Mouse (Mus musculus): ENCODE measurements around the gene Gm15155. TPM values are rescaled to one million over a fixed set of nuclear protein-coding genes. Genes with fewer than 3 reads are reported as not detected.

Gm15155 gene
- polyA plus RNA-seq, 1 experiment: not detected

DNA sequence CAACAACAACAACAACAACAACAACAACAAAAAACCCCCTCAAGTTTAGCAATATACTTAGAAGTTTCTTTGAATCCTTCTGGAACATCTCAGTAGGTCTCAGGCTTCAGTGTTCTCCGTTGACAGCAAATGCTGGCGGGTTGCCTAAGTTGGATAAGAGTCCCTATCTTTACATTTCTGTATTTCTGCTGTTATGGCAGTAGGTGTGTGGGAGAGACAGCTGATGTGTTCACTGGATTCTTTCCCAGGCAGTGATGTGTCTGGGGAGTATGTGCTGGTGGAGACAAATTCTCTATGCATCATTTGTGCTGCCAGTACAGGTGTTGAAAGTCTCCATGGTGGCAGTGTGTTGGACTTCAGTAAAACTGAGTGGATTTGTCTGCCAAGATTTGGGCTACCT, 23.3 kb upstream of the Gm15155 start:
- Histone ChIP-seq H3K27ac (ENCODE audit: insufficient read depth, low read length) (no peak overlapping the region), H3K27me3 (ENCODE audit: control insufficient read depth, insufficient read depth, low read length) (no peaks in the 10 kb centered on the region), H3K36me3 (ENCODE audit: control insufficient read depth, insufficient read depth, low read length) (no peaks in the 10 kb centered on the region), H3K4me1 (ENCODE audit: control insufficient read depth, insufficient read depth, insufficient read length) (no peaks in the 10 kb centered on the region), H3K4me3 (ENCODE audit: extremely low read depth, insufficient read depth, insufficient read length) (no peak overlapping the region)
- 85% methylated on average over 2 of the region's 2 CpGs for WGBS
- no peak for DNase-seq (ENCODE audit: low read depth in 1 of 2, low spot score in 2 of 2)
- TF ChIP-seq CTCF (IDR thresholded peaks at IDR 0.05; ENCODE audit: extremely low read depth, insufficient read depth, insufficient read length, insufficient replicate concordance): no peak
- no peak for TF ChIP-seq POLR2A (IDR thresholded peaks at IDR 0.05; ENCODE audit: low read depth, low read length)

DNA sequence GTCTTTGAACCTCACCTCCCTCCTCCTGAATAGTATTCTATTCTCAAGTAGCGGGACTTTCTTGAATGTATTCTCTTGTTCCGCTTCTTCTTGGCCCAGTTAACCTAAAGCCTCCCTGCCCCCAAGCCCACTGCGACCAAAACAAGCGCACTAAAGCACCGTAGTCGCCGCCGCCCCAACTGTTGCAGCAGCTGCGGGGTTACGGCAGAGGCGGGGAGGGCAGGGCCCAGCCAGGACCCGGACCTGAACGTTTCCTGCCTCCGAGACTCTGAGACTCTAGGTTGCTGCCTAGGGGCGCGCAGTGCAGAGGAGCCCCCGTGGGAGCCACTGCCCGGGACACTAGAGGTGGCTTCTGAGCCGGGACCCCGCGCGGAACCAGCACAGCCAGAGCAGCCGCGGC, 2.0 kb upstream of the Gm15155 start:
- Histone ChIP-seq H3K4me1 (ENCODE audit: control insufficient read depth, insufficient read depth, insufficient read length) (no peaks in the 10 kb centered on the region), H3K27me3 (ENCODE audit: control insufficient read depth, insufficient read depth, low read length) (peaks cover 3% of the 10 kb centered on the region; the same call in 1 of the 2 replicates), H3K36me3 (ENCODE audit: control insufficient read depth, insufficient read depth, low read length) (no peaks in the 10 kb centered on the region), H3K27ac (ENCODE audit: insufficient read depth, low read length) (no peak overlapping the region), H3K4me3 (ENCODE audit: extremely low read depth, insufficient read depth, insufficient read length) (peak overlapping the region; percentile 14; the same call in 1 of the 2 replicates)
- TF ChIP-seq CTCF (IDR thresholded peaks at IDR 0.05; ENCODE audit: extremely low read depth, insufficient read depth, insufficient read length, insufficient replicate concordance) (no peak), POLR2A (IDR thresholded peaks at IDR 0.05; ENCODE audit: low read depth, low read length) (no peak)
- 29% methylated on average over 24 of the region's 24 CpGs for WGBS
- DNase-seq (ENCODE audit: low read depth in 1 of 2, low spot score in 2 of 2): no peak

DNA sequence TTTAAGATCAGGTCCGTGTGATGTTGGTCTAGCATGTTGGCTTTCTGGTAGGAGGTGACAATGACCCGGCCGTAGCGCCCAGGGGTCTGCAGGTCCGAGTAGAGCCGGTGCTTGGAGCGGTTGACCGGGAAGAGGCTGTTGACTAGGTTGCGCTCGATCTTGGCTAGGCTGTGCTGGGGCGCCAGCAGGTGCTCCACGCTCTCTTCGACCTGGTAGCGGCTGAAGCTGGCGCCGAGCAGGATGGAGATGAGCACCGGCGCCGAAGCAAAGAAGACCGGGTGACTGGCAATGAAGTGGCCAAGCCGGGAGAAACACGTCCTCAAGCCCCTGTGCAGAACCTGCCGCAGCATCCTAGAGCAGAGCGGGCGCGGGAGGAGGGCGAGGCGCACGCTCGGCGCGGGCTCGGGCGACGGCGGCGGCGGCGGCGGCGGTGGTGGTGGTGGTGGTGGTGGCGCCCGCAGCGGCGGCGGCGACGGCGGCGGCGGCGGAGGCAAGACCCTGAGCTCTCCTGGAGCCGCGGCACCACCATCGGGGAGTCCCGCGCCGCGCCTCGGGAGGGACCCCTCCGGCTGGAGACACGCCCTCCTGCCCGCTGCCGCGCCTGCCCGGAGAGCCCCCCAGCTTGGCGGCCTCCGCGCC, 1.5 kb upstream of the Gm15155 start:
- Histone ChIP-seq H3K27me3 (ENCODE audit: control insufficient read depth, insufficient read depth, low read length) (peaks cover 3% of the 10 kb centered on the region; the same call in 1 of the 2 replicates), H3K4me3 (ENCODE audit: extremely low read depth, insufficient read depth, insufficient read length) (peak overlapping the region; percentile 14; the same call in 1 of the 2 replicates), H3K4me1 (ENCODE audit: control insufficient read depth, insufficient read depth, insufficient read length) (no peaks in the 10 kb centered on the region), H3K27ac (ENCODE audit: insufficient read depth, low read length) (no peak overlapping the region), H3K36me3 (ENCODE audit: control insufficient read depth, insufficient read depth, low read length) (no peaks in the 10 kb centered on the region)
- WGBS: 46% methylated on average over 59 of the region's 69 CpGs
- TF ChIP-seq POLR2A (IDR thresholded peaks at IDR 0.05; ENCODE audit: low read depth, low read length) (no peak), CTCF (IDR thresholded peaks at IDR 0.05; ENCODE audit: extremely low read depth, insufficient read depth, insufficient read length, insufficient replicate concordance) (no peak)
- DNase-seq (ENCODE audit: low read depth in 1 of 2, low spot score in 2 of 2): no peak

DNA sequence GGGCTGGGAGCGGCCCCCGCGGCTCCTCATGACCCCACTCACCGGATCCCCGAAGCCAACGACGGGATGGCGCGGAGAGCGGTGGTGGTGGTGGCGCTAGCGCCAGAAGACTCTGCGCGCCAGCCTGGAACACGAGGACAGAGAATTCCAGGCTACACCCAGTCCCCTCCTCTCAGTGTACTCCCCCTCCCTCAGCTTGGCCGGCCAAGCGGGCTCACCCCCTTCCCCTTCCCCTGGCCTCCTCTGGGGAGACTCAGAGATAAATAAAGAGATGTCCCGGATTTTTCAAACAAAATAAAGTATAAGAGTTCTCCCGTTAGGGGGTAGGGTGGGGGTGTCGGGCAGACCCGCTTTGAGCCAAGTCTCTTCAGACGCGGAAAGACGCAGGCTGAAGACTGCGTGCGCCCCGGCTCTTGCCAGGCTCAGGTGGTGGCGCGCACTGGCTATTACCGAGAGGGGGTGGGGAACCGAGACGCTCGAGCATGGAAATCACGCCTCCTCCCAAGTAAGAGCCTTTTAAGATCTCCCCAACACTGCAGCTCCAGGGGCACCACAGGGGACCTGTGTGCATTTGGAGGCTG, 750 bp upstream of the Gm15155 start, which contains the start of gene Ptchd1:
Gene Ptchd1, minus strand, starts transcription at position 114 of the 581 bp plus-strand sequence.
- DNase-seq (ENCODE audit: low read depth in 1 of 2, low spot score in 2 of 2): no peak
- Histone ChIP-seq H3K36me3 (ENCODE audit: control insufficient read depth, insufficient read depth, low read length) (no peaks in the 10 kb centered on the region), H3K4me3 (ENCODE audit: extremely low read depth, insufficient read depth, insufficient read length) (peak within 1 kb of the TSS; percentile 18; the same call in 1 of the 2 replicates), H3K27me3 (ENCODE audit: control insufficient read depth, insufficient read depth, low read length) (peaks cover 3% of the 10 kb centered on the region; the same call in 1 of the 2 replicates), H3K4me1 (ENCODE audit: control insufficient read depth, insufficient read depth, insufficient read length) (no peaks in the 10 kb centered on the region), H3K27ac (ENCODE audit: insufficient read depth, low read length) (no peak within 1 kb of the TSS)
- TF ChIP-seq POLR2A (IDR thresholded peaks at IDR 0.05; ENCODE audit: low read depth, low read length) (no peak), CTCF (IDR thresholded peaks at IDR 0.05; ENCODE audit: extremely low read depth, insufficient read depth, insufficient read length, insufficient replicate concordance) (no peak)
- 38% methylated on average over 31 of the region's 34 CpGs for WGBS

DNA sequence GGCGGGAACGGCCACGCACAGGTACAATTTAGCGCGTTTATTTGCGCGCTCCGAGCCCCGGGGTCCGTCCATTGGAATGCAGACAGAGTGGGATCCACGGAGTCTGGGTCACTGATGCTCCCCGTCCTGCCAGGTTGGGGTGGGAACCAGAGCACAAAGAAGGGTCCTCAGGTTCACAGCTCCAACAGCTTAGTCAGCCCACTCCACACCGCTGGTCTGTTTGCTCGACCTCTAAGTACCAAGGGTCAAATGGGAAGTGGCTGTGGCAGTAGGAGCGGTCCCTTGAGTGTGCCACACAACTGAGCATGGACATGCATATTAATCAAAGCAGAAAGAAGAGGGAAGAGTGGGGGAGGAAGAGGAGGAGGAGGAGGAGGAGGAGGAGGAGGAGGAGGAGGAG, 354 bp downstream of the Gm15155 start:
- WGBS: 25% methylated on average over 15 of the region's 15 CpGs
- TF ChIP-seq CTCF (IDR thresholded peaks at IDR 0.05; ENCODE audit: extremely low read depth, insufficient read depth, insufficient read length, insufficient replicate concordance): no peak
- no peak for TF ChIP-seq POLR2A (IDR thresholded peaks at IDR 0.05; ENCODE audit: low read depth, low read length)

DNA sequence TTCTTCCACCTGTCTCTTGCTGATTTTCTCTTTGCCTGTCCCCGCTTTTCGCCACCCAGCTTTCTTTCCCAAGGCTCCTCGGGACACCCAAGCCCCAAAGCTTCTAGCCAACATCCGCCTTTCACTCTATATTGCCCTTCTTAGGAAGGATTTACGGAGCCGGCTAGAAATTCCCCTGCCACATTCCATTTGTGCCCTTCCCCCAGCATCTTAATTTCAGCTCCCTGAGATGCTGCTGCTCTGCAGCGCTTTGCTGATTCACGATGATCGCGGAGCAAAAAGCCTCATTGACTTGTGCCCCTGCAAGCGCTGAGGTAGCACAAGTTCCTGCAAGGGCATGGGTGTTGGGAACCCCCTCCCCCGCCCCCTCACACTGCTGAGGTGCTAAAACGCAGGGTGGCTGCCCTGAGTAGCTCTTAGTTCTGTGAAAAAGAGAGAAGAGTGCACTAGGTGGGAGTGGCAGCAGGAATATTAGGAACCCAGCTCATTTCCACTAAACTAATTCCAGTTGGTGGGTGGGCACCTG, 1.2 kb downstream of the Gm15155 start:
- H3K27me3 ChIP-seq (ENCODE audit: control insufficient read depth, insufficient read depth, low read length): peaks cover 3% of the 10 kb centered on the region; the same call in 1 of the 2 replicates
- TF ChIP-seq POLR2A (IDR thresholded peaks at IDR 0.05; ENCODE audit: low read depth, low read length): no peak
- no peak for TF ChIP-seq CTCF (IDR thresholded peaks at IDR 0.05; ENCODE audit: extremely low read depth, insufficient read depth, insufficient read length, insufficient replicate concordance)
- no peak overlapping the region for H3K4me3 ChIP-seq (ENCODE audit: extremely low read depth, insufficient read depth, insufficient read length)
- no peaks in the 10 kb centered on the region for H3K36me3 ChIP-seq (ENCODE audit: control insufficient read depth, insufficient read depth, low read length)
- no peaks in the 10 kb centered on the region for H3K4me1 ChIP-seq (ENCODE audit: control insufficient read depth, insufficient read depth, insufficient read length)
- 19% methylated on average over 13 of the region's 13 CpGs for WGBS
- H3K27ac ChIP-seq (ENCODE audit: insufficient read depth, low read length): no peak overlapping the region
- no peak for DNase-seq (ENCODE audit: low read depth in 1 of 2, low spot score in 2 of 2)

More for the DNA sequence above, 354 bp downstream of the Gm15155 start:
- H3K36me3 ChIP-seq (ENCODE audit: control insufficient read depth, insufficient read depth, low read length): no peaks in the 10 kb centered on the region
- H3K27me3 ChIP-seq (ENCODE audit: control insufficient read depth, insufficient read depth, low read length): peaks cover 3% of the 10 kb centered on the region; the same call in 1 of the 2 replicates
- H3K4me1 ChIP-seq (ENCODE audit: control insufficient read depth, insufficient read depth, insufficient read length): no peaks in the 10 kb centered on the region
- no peak for DNase-seq (ENCODE audit: low read depth in 1 of 2, low spot score in 2 of 2)
- peak overlapping the region; percentile 1; the same call in 1 of the 2 replicates for H3K4me3 ChIP-seq (ENCODE audit: extremely low read depth, insufficient read depth, insufficient read length)
- H3K27ac ChIP-seq (ENCODE audit: insufficient read depth, low read length): no peak overlapping the region

Data from spleen, adult 2 months (tissue).